Mouse (Mus musculus) stomach, postnatal 0 days (tissue): ENCODE data around the gene Nell1.

Experiments
- CTCF ChIP-seq: IDR thresholded peaks from 2 replicates; pipeline ENCODE4 v1.5.1; 2016; ENCODE audit warnings: antibody characterized with exemption, low read depth, mild to moderate bottlenecking, moderate library complexity
- EP300 ChIP-seq: optimal IDR thresholded peaks from 2 replicates; pipeline ENCODE3; 2016; ENCODE audit warnings: antibody characterized with exemption

DNA sequence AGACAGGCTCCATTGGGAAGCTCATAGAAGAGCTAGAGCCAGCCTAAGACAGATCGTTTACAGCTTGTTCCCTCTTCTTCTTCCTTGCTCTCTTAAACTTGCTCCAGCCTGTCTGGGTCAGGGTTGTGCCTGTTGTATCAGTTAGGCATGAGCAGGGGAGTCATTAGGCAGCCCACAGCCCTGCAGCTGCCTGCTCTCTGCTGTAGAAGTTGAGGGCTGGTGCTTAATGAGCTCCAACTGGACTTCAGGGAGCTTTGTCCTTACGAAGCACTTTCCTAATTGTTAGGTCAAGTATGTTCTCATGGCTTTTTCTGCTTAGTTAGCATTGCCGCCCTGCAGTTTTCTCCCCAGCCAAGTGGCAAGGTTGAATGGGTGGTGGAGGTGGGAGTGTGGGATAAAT is 32.6 kb upstream of the Nell1 start:
- TF ChIP-seq CTCF (no peak), EP300 (no peak)
